Mouse (Mus musculus) heart, embryonic 15.5 days (tissue): Measurements from ENCODE around the gene Ranbp3l. TPM values are rescaled to one million over a fixed set of nuclear protein-coding genes. Genes with fewer than 3 reads are reported as not detected.

ENCODE experiments used
- ATAC-seq: fragments of 200-750 bp; cut with Nextera tagmentation; replicated peaks from 2 replicates; pipeline ENCODE4 v1.8.0; 2017; ENCODE audit warnings: low read depth, moderate TSS enrichment; ENCODE audit not compliant: insufficient number of reproducible peaks, insufficient read depth, low FRiP score
- H3K27ac ChIP-seq: fragments of 300-500 bp; sonication (generic); 2 replicates; pipeline ENCODE4 v1.5.1; 2015; ENCODE audit warnings: mild to moderate bottlenecking, inconsistent platforms
- H3K27me3 ChIP-seq: fragments of 300-500 bp; sonication (generic); 2 replicates; pipeline ENCODE4 v1.6.1; 2015; ENCODE audit warnings: inconsistent platforms
- H3K36me3 ChIP-seq: fragments of 300-500 bp; sonication (generic); 2 replicates; pipeline ENCODE4 v1.6.1; 2015; ENCODE audit warnings: mild to moderate bottlenecking, inconsistent platforms
- H3K4me1 ChIP-seq: fragments of 300-500 bp; sonication (generic); replicated peaks from 2 replicates; pipeline ENCODE4 v1.6.1; 2015; ENCODE audit warnings: inconsistent platforms
- H3K4me2 ChIP-seq: fragments of 300-500 bp; sonication (generic); 2 replicates; pipeline ENCODE4 v1.6.1; 2015; ENCODE audit warnings: inconsistent platforms, mild to moderate bottlenecking, moderate library complexity
- H3K4me3 ChIP-seq: fragments of 300-500 bp; sonication (generic); 2 replicates; pipeline ENCODE4 v1.5.1; 2015; ENCODE audit warnings: mild to moderate bottlenecking, inconsistent platforms
- H3K9ac ChIP-seq: fragments of 300-500 bp; sonication (generic); 2 replicates; pipeline ENCODE4 v1.6.1; 2015; ENCODE audit warnings: mild to moderate bottlenecking, inconsistent platforms
- H3K9me3 ChIP-seq: fragments of 300-500 bp; sonication (generic); replicated peaks from 2 replicates; pipeline ENCODE4 v1.6.1; 2016; ENCODE audit warnings: inconsistent platforms
- WGBS: fragments of 180-500 bp; shearing (Covaris S2); methylation state at CpG from one replicate; pipeline ENCODE4 v1.1.7; 2015; ENCODE audit warnings: mixed read lengths; 5-methylcytosine and 5-hydroxymethylcytosine counted together
- polyA plus RNA-seq: library from polyadenylated mRNA; unstranded; fragments of >200 nt; fragmentation: Nextera tagmentation; extraction: Ambion mirVana; gene quantifications from 2 replicates; pipeline ENCODE4 v1.2.1, GENCODE M21; 2015

Gene Ranbp3l
- polyA plus RNA-seq: 0.20 and 0.53 TPM in 2 replicates

DNA sequence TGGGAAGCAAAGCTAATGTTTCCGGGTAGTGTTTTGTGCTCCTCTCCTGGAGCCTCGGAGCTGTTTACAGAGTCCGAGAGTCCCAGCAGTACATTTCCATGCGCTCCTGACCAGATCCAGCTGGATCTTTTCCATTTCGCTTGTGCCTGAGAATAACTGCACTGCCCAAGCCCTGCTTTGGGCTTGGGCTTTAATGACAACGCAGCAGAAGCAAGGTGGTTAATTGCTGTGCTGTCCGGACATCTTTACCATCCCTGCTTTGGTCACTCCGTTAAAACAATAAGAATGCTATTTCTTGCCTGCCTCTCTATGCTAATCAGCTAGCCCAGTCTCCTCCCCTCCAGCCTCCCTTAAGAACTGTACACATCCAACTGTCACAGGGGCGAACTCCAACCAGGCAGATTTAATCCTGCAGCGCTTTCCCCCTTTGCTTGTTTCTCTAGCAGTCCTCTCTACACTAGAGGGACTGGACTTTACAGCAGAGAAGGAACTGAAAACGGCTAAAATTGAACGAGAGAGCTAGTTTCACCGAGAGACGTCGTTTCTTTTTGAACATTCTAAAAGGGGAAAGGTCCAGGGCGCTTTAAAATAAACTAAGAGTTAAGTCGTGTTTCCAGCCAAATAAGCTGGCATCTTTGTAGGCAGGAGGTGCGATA lies at the start of gene Ranbp3l:
Gene Ranbp3l, plus strand, starts transcription at position 377 of the 656 bp plus-strand sequence.
- no peaks in the 10 kb centered on the region for H3K36me3 ChIP-seq
- H3K4me1 ChIP-seq: no peaks in the 10 kb centered on the region
- H3K9ac ChIP-seq: no peak within 1 kb of the TSS; the same call in 1 of the 2 replicates
- H3K4me3 ChIP-seq: peak within 1 kb of the TSS; percentile 22
- no peaks in the 10 kb centered on the region for H3K27me3 ChIP-seq
- peak within 1 kb of the TSS; percentile 50 for H3K4me2 ChIP-seq
- WGBS: 60% methylated on average over 18 of the region's 18 CpGs
- H3K9me3 ChIP-seq: no peaks in the 10 kb centered on the region
- H3K27ac ChIP-seq: no peak within 1 kb of the TSS
- no peak for ATAC-seq

DNA sequence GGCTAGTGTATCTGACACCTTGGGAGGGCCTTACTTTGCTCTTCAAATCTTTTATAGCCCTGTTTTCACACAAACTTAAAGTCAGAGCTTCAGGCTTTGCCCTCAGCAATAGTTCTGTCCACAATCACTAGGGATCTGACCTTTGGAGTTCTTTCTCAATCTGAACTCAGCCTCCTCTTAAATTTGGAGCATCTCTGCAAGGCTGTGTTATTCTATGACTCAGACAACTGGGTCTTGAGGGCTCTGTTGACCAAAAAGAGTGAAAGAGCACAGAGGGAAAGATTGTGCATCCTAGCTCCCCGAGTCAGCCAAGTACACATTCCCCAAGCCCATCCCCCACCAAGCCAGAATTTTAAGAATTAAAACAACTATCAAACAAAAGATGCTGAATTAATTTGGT lies 37.7 kb upstream of the Ranbp3l start:
- ATAC-seq: no peak
- no peak overlapping the region for H3K27ac ChIP-seq
- no peaks in the 10 kb centered on the region for H3K4me1 ChIP-seq
- no peaks in the 10 kb centered on the region for H3K36me3 ChIP-seq
- WGBS: 61% methylated on average over 1 of the region's 1 CpGs
- H3K4me2 ChIP-seq: no peak overlapping the region
- H3K4me3 ChIP-seq: no peak overlapping the region
- H3K27me3 ChIP-seq: no peaks in the 10 kb centered on the region
- H3K9me3 ChIP-seq: no peaks in the 10 kb centered on the region
- H3K9ac ChIP-seq: no peak overlapping the region

DNA sequence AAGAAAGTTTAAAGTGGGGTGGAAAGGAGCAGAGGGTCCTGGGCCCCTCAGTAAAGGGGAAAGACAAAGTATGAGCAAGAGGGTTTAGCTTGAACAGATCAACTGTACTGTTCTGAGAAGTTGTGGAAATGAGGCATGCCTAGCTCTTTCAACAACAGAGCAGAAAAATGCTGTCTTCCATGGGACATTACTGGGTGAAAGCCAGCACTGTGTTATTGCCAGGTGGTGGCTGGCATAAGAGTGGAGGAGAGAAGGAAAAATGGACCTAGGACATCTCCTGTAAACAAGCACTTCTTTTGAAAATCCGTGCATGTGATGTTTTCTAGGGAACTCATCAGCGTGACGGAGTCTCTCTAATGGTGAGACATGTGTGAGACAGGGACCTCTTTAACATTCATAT lies 30.8 kb upstream of the Ranbp3l start:
- Histone ChIP-seq H3K36me3 (no peaks in the 10 kb centered on the region), H3K4me1 (no peaks in the 10 kb centered on the region), H3K27ac (no peak overlapping the region), H3K4me3 (no peak overlapping the region), H3K9me3 (no peaks in the 10 kb centered on the region), H3K4me2 (no peak overlapping the region), H3K9ac (no peak overlapping the region), H3K27me3 (no peaks in the 10 kb centered on the region)
- no peak for ATAC-seq
- WGBS: 85% methylated on average over 3 of the region's 3 CpGs

DNA sequence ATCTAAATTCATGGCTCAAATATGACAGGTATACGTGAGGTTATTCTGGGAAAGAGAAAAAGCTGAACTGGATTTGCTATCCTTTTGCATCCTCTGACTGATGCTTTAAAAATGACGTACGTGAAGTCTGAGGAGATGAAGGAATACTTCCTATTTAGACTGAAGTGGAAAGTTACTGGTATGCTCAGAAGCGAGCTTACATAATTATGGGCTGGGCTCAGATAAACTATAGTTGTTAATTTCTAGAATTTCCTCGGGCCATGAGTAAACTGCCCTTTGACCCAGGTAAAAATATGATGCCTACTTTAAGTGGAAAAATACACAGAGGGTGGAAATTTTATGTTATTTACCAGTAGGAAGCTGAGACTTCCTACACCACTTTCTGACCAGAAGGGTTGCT lies 26.9 kb upstream of the Ranbp3l start:
- Histone ChIP-seq H3K9ac (no peak overlapping the region), H3K27ac (no peak overlapping the region), H3K9me3 (no peaks in the 10 kb centered on the region), H3K27me3 (no peaks in the 10 kb centered on the region), H3K4me2 (no peak overlapping the region), H3K36me3 (no peaks in the 10 kb centered on the region), H3K4me3 (no peak overlapping the region), H3K4me1 (no peaks in the 10 kb centered on the region)
- WGBS: 79% methylated on average over 5 of the region's 5 CpGs
- no peak for ATAC-seq

DNA sequence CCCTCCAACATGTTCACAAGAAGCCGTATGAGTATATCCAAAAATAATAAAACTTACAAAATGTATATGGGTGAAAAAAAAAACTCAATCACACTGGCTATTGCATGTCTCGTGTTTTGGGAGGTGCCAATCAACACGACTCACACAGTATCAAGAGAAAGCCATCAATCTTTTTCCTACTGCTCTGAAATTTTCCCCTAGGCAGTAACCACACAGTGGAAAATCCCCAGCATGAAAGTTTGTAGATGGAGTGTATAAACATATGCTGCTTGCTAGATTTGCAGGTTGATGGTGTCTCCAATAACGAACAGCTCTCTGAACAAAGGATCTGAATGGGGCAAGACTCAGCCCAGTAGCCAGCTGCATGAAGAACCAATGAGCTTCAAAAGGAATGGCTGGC lies 16.9 kb upstream of the Ranbp3l start:
- Histone ChIP-seq H3K4me2 (no peak overlapping the region), H3K9me3 (no peaks in the 10 kb centered on the region), H3K27ac (no peak overlapping the region), H3K36me3 (no peaks in the 10 kb centered on the region), H3K4me1 (no peaks in the 10 kb centered on the region), H3K27me3 (no peaks in the 10 kb centered on the region), H3K9ac (no peak overlapping the region), H3K4me3 (no peak overlapping the region)
- 66% methylated on average over 4 of the region's 4 CpGs for WGBS
- no peak for ATAC-seq

DNA sequence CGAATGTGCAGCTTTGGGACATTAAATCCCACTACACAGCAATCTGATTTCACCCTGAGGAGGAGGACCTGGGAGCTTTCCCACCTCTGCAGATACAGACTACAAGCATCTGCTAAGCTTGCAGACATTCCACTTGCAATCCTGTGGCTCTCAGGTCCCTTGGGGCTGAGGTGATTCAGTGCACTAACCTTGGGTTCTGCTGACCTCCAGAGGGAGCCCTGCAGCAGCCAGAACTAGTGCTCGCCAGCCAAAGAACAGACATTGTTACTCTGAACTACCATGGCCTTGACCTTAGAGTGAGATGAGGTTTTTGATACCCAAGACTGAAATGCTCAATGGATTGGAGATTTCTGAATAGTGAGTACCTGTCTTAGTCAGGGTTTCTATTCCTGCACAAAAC lies 4.4 kb upstream of the Ranbp3l start:
- Histone ChIP-seq H3K9ac (no peak overlapping the region), H3K36me3 (no peaks in the 10 kb centered on the region), H3K27me3 (no peaks in the 10 kb centered on the region), H3K27ac (no peak overlapping the region), H3K4me3 (no peak overlapping the region), H3K9me3 (no peaks in the 10 kb centered on the region), H3K4me1 (no peaks in the 10 kb centered on the region), H3K4me2 (no peak overlapping the region)
- 56% methylated on average over 2 of the region's 2 CpGs for WGBS
- ATAC-seq: no peak

DNA sequence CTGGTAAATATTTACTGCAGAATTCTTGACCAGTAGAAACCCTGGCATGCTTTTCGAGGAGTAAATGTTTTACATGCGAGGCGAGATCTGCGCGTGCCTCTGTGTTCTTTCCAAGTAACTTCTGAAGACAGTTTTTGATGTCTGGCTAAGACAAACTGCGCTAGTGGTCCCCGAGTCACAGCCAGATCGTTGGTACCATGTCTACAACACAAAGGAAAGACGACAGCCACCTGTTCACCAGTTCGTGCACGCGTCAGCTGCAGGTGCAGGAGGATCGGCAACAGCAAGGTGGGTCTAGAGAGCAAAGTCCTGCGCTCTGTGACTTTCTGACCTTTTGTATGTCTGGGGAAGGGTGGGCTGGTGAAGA lies 463 bp downstream of the Ranbp3l start:
- no peak overlapping the region for H3K27ac ChIP-seq
- H3K9ac ChIP-seq: no peak overlapping the region
- ATAC-seq: no peak
- 76% methylated on average over 14 of the region's 14 CpGs for WGBS
- H3K36me3 ChIP-seq: no peaks in the 10 kb centered on the region
- no peak overlapping the region for H3K4me3 ChIP-seq
- no peaks in the 10 kb centered on the region for H3K4me1 ChIP-seq
- H3K27me3 ChIP-seq: no peaks in the 10 kb centered on the region
- peak overlapping the region; percentile 50; the same call in 1 of the 2 replicates for H3K4me2 ChIP-seq
- no peaks in the 10 kb centered on the region for H3K9me3 ChIP-seq

DNA sequence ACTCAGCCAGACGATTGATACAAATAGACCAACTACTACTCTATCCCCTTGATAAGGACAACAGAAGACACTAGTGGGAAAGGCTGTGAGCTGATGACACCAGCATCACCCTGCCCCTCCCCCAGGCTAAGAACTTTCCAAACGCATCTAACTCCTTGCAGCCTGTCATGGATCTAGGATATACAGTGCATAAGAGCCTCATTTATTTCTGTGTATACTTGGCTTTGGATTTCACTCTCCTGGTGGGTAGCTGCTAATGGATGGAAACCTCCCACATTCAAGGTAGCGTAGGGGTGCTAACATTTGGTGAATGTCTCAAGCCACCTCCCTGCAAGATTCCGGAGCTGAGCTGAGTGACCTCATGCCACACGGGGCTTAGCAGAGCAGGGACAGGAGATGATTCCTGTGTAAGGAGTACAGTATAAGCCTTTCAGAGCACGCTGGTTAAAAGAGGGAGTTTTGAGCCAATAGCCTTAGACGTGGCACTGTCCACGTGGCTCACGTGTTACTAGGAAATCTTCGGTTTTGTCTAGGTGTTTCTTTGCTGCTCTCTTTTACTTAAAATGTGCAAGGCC lies 1.4 kb downstream of the Ranbp3l start:
- H3K9me3 ChIP-seq: no peaks in the 10 kb centered on the region
- H3K27me3 ChIP-seq: no peaks in the 10 kb centered on the region
- no peak overlapping the region for H3K4me2 ChIP-seq
- H3K4me1 ChIP-seq: no peaks in the 10 kb centered on the region
- no peak for ATAC-seq
- 68% methylated on average over 10 of the region's 10 CpGs for WGBS
- H3K27ac ChIP-seq: no peak overlapping the region
- no peaks in the 10 kb centered on the region for H3K36me3 ChIP-seq
- H3K4me3 ChIP-seq: no peak overlapping the region
- H3K9ac ChIP-seq: no peak overlapping the region

DNA sequence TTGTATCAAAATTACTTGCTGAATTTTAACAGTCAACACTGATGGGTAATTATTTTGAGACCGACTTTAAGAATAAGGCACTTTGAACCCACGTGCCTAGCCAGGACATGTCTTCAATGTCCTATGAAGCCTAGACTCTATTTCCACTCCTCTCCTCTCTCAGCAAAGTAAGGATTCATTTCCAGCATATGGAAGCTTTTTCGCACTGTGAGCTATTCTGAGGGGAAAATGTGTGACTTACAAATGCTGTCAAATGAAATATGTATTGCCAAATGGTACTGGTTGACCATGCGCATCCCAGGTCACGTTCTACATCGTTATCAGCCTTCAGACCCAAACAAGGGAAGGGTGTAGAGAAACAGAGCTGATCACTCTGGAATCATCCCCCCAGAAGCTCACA lies 23.5 kb downstream of the Ranbp3l start:
- 84% methylated on average over 6 of the region's 6 CpGs for whole genome bisulfite sequencing
- Histone ChIP-seq H3K9me3 (no peaks in the 10 kb centered on the region), H3K4me3 (no peak overlapping the region), H3K27ac (no peak overlapping the region), H3K9ac (no peak overlapping the region), H3K27me3 (no peaks in the 10 kb centered on the region), H3K36me3 (no peaks in the 10 kb centered on the region), H3K4me1 (no peaks in the 10 kb centered on the region), H3K4me2 (no peak overlapping the region)
- ATAC-seq: no peak

DNA sequence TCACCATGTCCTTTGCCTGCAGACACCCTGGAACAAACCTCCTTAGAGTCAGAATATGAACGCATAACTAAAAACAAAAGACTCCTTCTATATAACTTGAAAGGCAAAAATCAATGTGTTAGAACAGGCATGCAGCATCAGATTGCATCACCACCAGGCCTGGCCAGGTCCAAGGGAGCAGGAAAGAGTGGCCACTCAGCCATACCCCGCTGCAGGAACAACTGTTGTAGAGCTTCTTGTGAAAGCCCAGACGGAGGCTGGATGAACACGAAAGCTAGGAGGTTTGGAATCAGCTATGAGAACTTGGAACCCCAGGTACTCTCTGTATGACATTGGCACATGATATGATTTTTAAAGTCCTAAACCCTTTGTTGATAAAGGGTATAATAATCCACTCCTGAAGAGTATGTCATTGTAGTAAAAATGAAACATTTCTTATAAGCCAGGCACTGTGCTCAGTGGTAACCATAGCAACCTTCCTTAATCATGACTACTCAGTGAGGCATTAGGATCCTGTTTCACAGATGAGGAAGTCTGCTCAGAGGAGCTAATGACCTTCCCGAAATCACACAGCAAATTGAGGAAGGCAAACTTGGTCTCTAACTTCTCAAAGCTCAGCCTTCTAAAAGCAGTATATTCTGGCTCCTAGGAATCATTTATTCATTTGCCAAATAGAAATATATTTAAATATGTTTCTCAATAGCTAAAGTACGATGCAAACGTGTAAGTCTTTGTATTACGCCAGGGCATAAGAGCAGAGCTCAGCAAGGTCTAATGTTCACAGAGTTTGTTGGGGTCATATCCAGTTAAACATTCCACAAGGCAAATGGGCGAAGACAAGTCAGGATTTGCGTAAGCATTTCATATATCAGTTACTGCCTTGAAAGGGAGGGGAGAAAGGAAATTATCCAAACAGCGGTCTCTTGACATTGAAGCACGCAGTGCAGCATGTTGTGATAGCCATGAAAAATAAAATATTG lies 24.4 kb downstream of the Ranbp3l start:
- ATAC-seq: no peak
- no peaks in the 10 kb centered on the region for H3K4me1 ChIP-seq
- no peaks in the 10 kb centered on the region for H3K36me3 ChIP-seq
- no peak overlapping the region for H3K9ac ChIP-seq
- no peak overlapping the region for H3K4me3 ChIP-seq
- H3K27me3 ChIP-seq: no peaks in the 10 kb centered on the region
- 67% methylated on average over 12 of the region's 12 CpGs for WGBS
- H3K27ac ChIP-seq: no peak overlapping the region
- H3K9me3 ChIP-seq: no peaks in the 10 kb centered on the region
- H3K4me2 ChIP-seq: no peak overlapping the region

DNA sequence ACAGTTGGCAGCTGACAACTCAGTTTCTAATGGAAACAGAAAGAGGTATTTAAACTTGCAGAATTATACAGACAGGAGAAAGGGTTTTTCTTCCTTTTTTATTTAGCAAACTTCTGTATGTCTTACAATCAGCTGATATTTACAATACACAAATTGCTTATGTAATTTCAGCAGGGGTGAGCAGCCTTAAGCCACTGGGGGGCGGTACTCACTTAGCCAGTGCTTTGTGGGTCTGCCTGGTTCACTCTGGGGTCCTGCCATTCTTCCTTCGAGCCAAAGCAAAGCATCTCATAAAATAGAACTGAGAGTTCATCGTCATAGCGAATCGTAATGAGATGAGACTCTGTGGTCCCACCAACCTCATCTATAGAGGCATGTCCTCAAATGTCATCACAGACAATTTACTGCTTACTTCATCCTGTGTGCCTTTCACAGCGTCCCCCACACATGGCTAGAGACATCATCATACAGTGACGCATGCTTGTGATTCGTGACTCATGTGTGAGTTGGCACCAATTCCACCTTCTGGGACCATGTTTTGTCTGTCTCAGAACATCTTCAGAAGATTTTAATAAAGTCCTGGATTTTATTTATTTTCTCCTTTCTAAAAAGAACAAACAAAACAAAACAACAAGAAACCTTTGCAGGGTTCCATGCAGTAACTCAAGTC lies 27.0 kb downstream of the Ranbp3l start:
- Histone ChIP-seq H3K4me1 (no peaks in the 10 kb centered on the region), H3K36me3 (no peaks in the 10 kb centered on the region), H3K4me2 (no peak overlapping the region), H3K9ac (no peak overlapping the region), H3K27me3 (no peaks in the 10 kb centered on the region), H3K4me3 (no peak overlapping the region), H3K27ac (no peak overlapping the region), H3K9me3 (no peaks in the 10 kb centered on the region)
- ATAC-seq: no peak
- 64% methylated on average over 8 of the region's 8 CpGs for WGBS
